Mouse (Mus musculus) layer of hippocampus, adult 2 months (tissue): ENCODE measurements around the gene Snx17. TPM values are rescaled to one million over a fixed set of nuclear protein-coding genes. Genes with fewer than 3 reads are reported as not detected.

Experiments used
- DNase-seq, 2 experiments: peaks; one replicate each; pipeline ENCODE4 v3.0.0; 2022; ENCODE audit warnings: low spot score in 2 of 2
- H3K27ac ChIP-seq: fragments of 200-600 bp; 2 replicates; pipeline ENCODE4 v1.8.1; 2022
- H3K4me3 ChIP-seq: fragments of 200-600 bp; 2 replicates; pipeline ENCODE4 v1.8.1; 2022; ENCODE audit warnings: mild to moderate bottlenecking
- CTCF ChIP-seq: fragments of 200-600 bp; conservative IDR thresholded peaks from 2 replicates; pipeline ENCODE4 v1.8.1; 2022; ENCODE audit warnings: antibody characterized with exemption, mild to moderate bottlenecking, moderate library complexity
- long read RNA-seq, 2 experiments: library from polyadenylated mRNA; stranded (forward); transcript quantifications; one replicate each; pipeline ENCODE4 v2.0.0; 2021; ENCODE audit warnings: borderline mapping rate in 2 of 2
- total RNA-seq, 2 experiments: library from RNA; stranded (reverse); gene quantifications; 2 replicates each; pipeline ENCODE4 v1.2.3; 2021

Gene Snx17
- 10 to 100 TPM; 80.9 to 81.5 TPM for total RNA-seq
- long read RNA-seq, experiment 1, transcript Snx17-201 (15 exons, 2,018 nt), result major isoform, 45 of 57 reads
- long read RNA-seq, experiment 1, partial matches to known transcripts, result 7 of 57 reads
- long read RNA-seq, experiment 1, other reads (novel, unspliced or antisense), result 5 of 57 reads
- long read RNA-seq, experiment 2, transcript Snx17-201 (15 exons, 2,018 nt), result major isoform, 52 of 67 reads
- long read RNA-seq, experiment 2, partial matches to known transcripts, result 8 of 67 reads
- long read RNA-seq, experiment 2, other reads (novel, unspliced or antisense), result 6 of 67 reads

DNA sequence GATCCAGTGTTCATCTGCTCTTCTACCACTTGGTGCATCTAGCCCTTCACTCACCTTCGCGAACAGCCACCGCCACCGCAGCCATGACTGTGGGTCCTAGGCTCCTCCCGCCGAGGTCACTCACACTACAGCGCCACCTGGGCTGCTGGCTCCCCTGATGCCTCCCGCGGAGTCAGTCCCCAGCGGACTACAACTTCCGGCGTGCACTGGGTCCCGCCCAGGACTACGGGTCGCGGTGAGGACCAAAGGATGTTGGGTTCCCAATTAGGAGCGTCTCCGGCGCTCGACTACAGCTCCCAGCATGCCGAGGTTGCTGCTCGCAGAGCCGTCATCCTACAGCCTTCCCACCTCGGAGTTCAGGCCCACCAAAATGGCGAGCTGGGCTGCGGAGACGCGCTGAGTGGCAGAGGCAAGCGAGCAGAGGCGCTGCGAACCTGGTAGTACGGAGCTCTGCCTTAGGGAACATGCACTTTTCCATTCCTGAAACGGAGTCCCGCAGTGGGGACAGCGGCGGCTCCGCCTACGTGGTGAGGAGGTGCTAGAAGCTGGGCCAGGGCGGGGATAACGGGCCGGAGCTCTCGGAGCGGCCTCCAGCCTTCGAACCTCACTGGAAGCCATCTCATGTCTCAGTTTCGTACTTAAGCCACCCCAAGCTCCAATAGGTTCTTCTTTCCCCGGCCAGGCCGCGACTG, at the start of gene Snx17, which contains the start of gene Eif2b4:
Gene Snx17, plus strand, starts transcription at position 289 of the 692 bp plus-strand sequence.
Gene Eif2b4, minus strand, starts transcription at position 492 of the 692 bp plus-strand sequence.
- peak within 1 kb of the TSS; percentile 97 for H3K27ac ChIP-seq
- DNase-seq, result peak; percentile 99 to 100
- peak; percentile 70 for TF ChIP-seq CTCF

DNA sequence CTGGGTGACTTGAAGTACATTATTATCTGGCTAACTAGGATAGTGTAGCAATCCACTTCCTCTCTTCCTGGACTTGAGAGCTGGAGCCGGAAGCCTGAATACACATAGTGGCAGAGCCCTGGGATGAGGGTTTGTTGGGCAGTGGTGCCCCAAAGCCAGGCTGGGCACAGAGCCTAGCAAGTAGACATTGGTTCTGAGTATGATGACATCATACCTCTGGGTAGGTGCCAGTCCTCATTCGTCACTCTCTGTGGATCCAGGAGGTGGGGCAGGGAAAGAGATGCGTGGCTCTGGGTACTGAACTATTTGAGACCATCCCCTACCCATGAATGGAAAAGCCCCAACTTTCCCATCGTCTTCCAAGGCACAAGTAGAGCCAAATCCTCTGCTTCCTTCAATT, 43.2 kb upstream of the Snx17 start:
- H3K4me3 ChIP-seq, result no peak overlapping the region
- TF ChIP-seq CTCF, result no peak
- H3K27ac ChIP-seq, result no peak overlapping the region
- no peak for DNase-seq

More for the DNA sequence above, at the start of gene Snx17, which contains the start of gene Eif2b4:
- peak within 1 kb of the TSS; percentile 85 for H3K4me3 ChIP-seq

- no peak overlapping the region for H3K27ac ChIP-seq
- no peak overlapping the region for H3K4me3 ChIP-seq
- DNase-seq, result no peak
- peak; percentile 27 for TF ChIP-seq CTCF
These were observed 41.3 kb upstream of the Snx17 start for GRCm38 (mm10) chr5:31151746-31152145.

DNA sequence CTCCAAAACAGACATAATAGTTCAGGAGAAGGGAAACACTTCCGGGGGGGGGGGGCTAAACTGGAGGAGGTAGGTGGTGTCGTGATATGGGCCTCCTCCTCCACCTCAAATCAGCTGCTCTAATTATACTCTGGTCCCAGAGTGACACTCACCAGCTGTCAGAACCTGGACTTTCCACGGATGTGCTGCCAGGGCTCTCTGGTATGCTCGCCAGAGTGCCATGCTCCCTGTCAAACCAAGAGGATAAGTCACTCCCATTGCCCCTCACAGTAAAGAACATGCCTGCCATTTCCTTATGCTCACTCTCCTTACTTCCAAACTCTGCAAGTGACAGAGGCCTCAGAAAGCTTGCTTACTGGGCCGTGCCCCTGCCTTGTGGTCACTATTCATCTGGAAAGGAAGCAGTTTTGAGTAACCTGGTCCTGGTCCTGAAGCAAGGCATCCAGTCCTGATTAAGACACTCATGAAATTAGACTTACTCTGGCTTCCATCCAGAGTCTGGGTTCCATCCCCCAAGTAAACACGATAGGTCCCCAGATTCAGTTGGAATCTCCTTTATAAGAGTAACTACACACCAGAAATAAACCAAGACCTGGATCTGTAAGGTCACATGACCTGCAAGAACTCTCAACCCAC, 39.4 kb upstream of the Snx17 start:
- TF ChIP-seq CTCF, result no peak
- H3K27ac ChIP-seq, result peak overlapping the region; percentile 94
- peak overlapping the region; percentile 83 for H3K4me3 ChIP-seq
- DNase-seq, result peak in 1 of 2 experiments; percentile 30

DNA sequence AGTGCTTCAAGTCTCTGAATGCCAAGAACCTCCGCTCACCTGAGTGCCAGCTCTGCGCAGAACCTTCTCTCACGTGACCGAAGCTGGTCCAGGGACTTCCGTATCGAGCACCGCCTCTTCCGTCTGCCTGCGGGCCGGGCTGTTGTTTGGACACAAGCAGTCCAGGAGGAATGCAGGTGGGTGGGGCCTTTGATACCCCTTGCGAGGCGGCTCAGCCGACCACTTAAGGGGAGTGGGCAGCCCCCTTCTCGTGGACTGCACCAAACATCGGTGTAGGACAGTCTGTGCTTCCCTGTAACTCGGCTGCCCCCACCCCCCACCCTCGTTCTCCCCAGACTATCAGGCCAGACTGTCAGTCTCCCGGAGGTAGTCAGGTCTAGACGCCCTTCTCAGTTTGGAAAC, 38.9 kb upstream of the Snx17 start, which contains the start of gene Mpv17:
Gene Mpv17, minus strand, starts transcription at position 100 of the 402 bp plus-strand sequence.
- Histone ChIP-seq H3K4me3 (peak within 1 kb of the TSS; percentile 83), H3K27ac (peak within 1 kb of the TSS; percentile 94)
- DNase-seq, result peak; percentile 76 to 82
- TF ChIP-seq CTCF, result no peak

GRCm38 (mm10) chr5:31162462-31162861, 30.6 kb upstream of the Snx17 start:
- TF ChIP-seq CTCF, result no peak
- DNase-seq, result no peak
- Histone ChIP-seq H3K4me3 (no peak overlapping the region), H3K27ac (no peak overlapping the region)

- Histone ChIP-seq H3K27ac (no peak overlapping the region), H3K4me3 (no peak overlapping the region)
- no peak for DNase-seq
- no peak for TF ChIP-seq CTCF
These were observed 28.1 kb upstream of the Snx17 start for GRCm38 (mm10) chr5:31164878-31165277.

GRCm38 (mm10) chr5:31168630-31169029, 24.4 kb upstream of the Snx17 start:
- Histone ChIP-seq H3K27ac (no peak overlapping the region), H3K4me3 (no peak overlapping the region)
- TF ChIP-seq CTCF, result no peak

GRCm38 (mm10) chr5:31179301-31179765, 13.7 kb upstream of the Snx17 start:
- peak; percentile 22 for TF ChIP-seq CTCF
- H3K27ac ChIP-seq, result peak overlapping the region; percentile 98
- DNase-seq, result no peak
- peak overlapping the region; percentile 62 for H3K4me3 ChIP-seq

More at GRCm38 (mm10) chr5:31168630-31169029, 24.4 kb upstream of the Snx17 start:
- DNase-seq, result no peak

GRCm38 (mm10) chr5:31179766-31180630, 13.0 kb upstream of the Snx17 start, which contains the start of the genes Gm29609 and Gtf3c2:
TSS of gene Gm29609 (minus strand) at chr5:31179911.
TSS of gene Gtf3c2 (minus strand) at chr5:31180144.
- peak within 1 kb of the TSS; percentile 62 for H3K4me3 ChIP-seq
- DNase-seq, result peak; percentile 97 to 98
- H3K27ac ChIP-seq, result peak within 1 kb of the TSS; percentile 98
- 0 out of 2 replicates have a peak, but pooled peaks have one; percentile 19 for TF ChIP-seq CTCF

DNA sequence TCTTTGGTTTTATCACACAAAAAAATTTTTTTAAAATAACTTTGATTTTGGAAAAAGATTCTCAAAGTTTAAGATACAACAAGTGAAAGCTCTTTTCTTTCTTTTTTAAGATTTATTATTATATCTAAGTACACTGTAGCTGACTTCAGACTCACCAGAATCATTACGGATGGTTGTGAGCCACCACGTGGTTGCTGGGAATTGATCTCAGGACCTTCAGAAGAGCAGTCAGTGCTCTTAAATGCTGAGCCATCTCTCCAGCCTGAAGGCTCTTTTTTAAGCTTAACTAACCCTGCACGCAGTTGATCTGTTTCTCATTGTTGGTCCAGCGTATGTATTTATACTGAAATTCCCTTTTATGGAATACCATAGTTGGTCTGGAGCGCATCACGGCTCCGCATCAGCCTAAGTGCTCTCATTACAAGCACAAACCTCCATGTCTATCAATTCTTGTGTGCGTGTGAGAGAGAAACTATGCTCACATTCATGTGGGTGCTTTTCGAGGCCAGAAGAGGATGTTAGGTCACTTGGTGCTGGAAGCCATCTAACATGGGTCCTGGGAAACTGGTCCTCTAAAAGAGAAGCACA, 11.8 kb upstream of the Snx17 start:
- H3K27ac ChIP-seq, result peak overlapping the region; percentile 98; the same call in 1 of the 2 replicates
- TF ChIP-seq CTCF, result no peak
- H3K4me3 ChIP-seq, result no peak overlapping the region

More for the DNA sequence above, 11.8 kb upstream of the Snx17 start:
- DNase-seq, result no peak
